Mouse (Mus musculus): Measurements from ENCODE around the gene Rp9.

The Rp9 gene

DNA sequence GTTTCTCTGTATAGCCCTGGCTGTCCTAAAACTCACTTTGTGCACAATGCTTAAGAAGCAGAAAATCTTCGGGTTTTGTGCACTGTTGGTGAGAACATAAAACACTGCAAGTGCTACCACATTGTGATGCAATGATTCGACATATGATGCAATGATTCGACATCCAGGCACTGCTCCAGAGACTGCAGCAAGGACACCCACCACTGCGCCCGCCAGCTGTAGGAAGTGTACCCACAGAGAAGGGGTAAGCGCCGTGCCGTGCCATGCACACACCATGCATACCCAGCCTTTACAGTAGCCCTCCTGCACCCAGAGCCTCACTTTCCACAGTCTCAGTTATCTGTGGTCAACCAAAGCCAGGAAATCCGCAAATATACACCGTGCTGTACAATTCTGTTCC, 102.9 kb downstream of the Rp9 start:
- no peak for DNase-seq (ENCODE audit: low read depth, low spot score)

DNA sequence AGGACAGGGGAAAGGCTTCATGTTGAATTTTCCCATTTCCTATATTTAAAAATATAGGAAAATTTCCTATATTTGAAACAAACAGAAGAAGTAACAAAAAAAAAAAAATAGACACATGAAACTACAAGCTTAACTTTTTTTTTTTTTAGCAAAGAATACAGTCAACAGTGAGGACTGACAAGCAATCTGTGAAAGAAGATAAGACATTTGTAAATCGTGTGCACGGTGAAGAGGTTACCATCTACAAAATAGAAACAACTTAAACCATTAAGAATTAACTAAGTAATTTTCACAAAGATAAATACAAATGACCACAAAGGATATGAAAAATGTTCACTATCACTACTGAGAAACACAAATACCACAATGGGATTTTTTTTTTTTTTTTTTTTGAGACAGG, 103.3 kb downstream of the Rp9 start:
- no peak for DNase-seq (ENCODE audit: low read depth, low spot score)

All from R1 (cell line).